Mouse (Mus musculus): ENCODE measurements around the gene Tead3. TPM values are rescaled to one million over a fixed set of nuclear protein-coding genes. Genes with fewer than 3 reads are reported as not detected.
A peak's percentile ranks its signal among the peaks of the same experiment; 100 is the strongest.
"Not testable (repeated sequence)": the region's sequence is repeated elsewhere in the genome, so short reads cannot be mapped to it uniquely, and the experiment has no call there.

Tead3 gene
- polyA plus RNA-seq, 2 experiments, result 0.52 to 2.2 TPM

GRCm38 (mm10) chr17:28360531-28361277, 10.1 kb upstream of the Tead3 start:
- no peak overlapping the region for H3K9ac ChIP-seq (replicated peaks)
- H3K4me1 ChIP-seq (replicated peaks; ENCODE audit: control insufficient read depth in 2 of 2, insufficient read depth in 2 of 2, low read length in 1 of 2), result no peaks in the 10 kb centered on the region
- H3K9me3 ChIP-seq (ENCODE audit: control insufficient read depth, low read length), result no peaks in the 10 kb centered on the region
- no peak for DNase-seq (ENCODE audit: low read depth in 3 of 3, low spot score in 3 of 3)
- 56% methylated on average over 9 of the region's 9 CpGs for WGBS (ENCODE audit: insufficient replicate concordance)
- TF ChIP-seq CTCF (IDR thresholded peaks at IDR 0.05; ENCODE audit: low read depth), result no peak
- H3K36me3 ChIP-seq (replicated peaks; ENCODE audit: control insufficient read depth, insufficient read depth, low read depth), result no peaks in the 10 kb centered on the region
- H3K27me3 ChIP-seq (ENCODE audit: control insufficient read depth, insufficient read depth, low read length), result peaks cover 64% of the 10 kb centered on the region
- no peak overlapping the region for H3K27ac ChIP-seq
- no peak overlapping the region for H3K4me3 ChIP-seq (ENCODE audit: insufficient read depth in 1 of 2, low read depth in 2 of 2, low read length in 2 of 2)
- no peak overlapping the region for H3K4me2 ChIP-seq (ENCODE audit: low read depth)
- ATAC-seq (ENCODE audit: insufficient read depth), result no peak

GRCm38 (mm10) chr17:28358576-28359261, 8.1 kb upstream of the Tead3 start:
- not testable (repeated sequence) for H3K4me2 ChIP-seq (ENCODE audit: low read depth); H3K36me3 ChIP-seq (replicated peaks; ENCODE audit: control insufficient read depth, insufficient read depth, low read depth); H3K9ac ChIP-seq (replicated peaks); ATAC-seq (ENCODE audit: insufficient read depth); H3K9me3 ChIP-seq (ENCODE audit: control insufficient read depth, low read length); H3K27ac ChIP-seq; H3K4me3 ChIP-seq (ENCODE audit: insufficient read depth in 1 of 2, low read depth in 2 of 2, low read length in 2 of 2); DNase-seq (ENCODE audit: low read depth in 3 of 3, low spot score in 3 of 3); H3K4me1 ChIP-seq (replicated peaks; ENCODE audit: control insufficient read depth in 2 of 2, insufficient read depth in 2 of 2, low read length in 1 of 2)
- peaks cover 47% of the 10 kb centered on the region for H3K27me3 ChIP-seq (ENCODE audit: control insufficient read depth, insufficient read depth, low read length)
- 24% methylated on average over 23 of the region's 24 CpGs for WGBS (ENCODE audit: insufficient replicate concordance)

GRCm38 (mm10) chr17:28355871-28356270, 5.3 kb upstream of the Tead3 start:
- Histone ChIP-seq H3K9ac (replicated peaks) (no peak overlapping the region), H3K4me1 (replicated peaks; ENCODE audit: control insufficient read depth in 2 of 2, insufficient read depth in 2 of 2, low read length in 1 of 2) (peaks cover 9 to 13% of the 10 kb centered on the region in 2 experiments), H3K4me3 (ENCODE audit: insufficient read depth in 1 of 2, low read depth in 2 of 2, low read length in 2 of 2) (no peak overlapping the region), H3K27ac (no peak overlapping the region), H3K27me3 (ENCODE audit: control insufficient read depth, insufficient read depth, low read length) (peaks cover 19% of the 10 kb centered on the region), H3K9me3 (ENCODE audit: control insufficient read depth, low read length) (no peaks in the 10 kb centered on the region), H3K4me2 (ENCODE audit: low read depth) (no peak overlapping the region), H3K36me3 (replicated peaks; ENCODE audit: control insufficient read depth, insufficient read depth, low read depth) (no peaks in the 10 kb centered on the region)
- WGBS (ENCODE audit: insufficient replicate concordance), result 83% methylated on average over 12 of the region's 12 CpGs
- no peak for ATAC-seq (ENCODE audit: insufficient read depth)
- TF ChIP-seq EP300 (IDR thresholded peaks at IDR 0.05; ENCODE audit: low read depth), result no peak
- no peak for TF ChIP-seq CTCF (IDR thresholded peaks at IDR 0.05; ENCODE audit: low read depth)
- DNase-seq (ENCODE audit: low read depth in 3 of 3, low spot score in 3 of 3), result no peak

GRCm38 (mm10) chr17:28352018-28352417, 1.4 kb upstream of the Tead3 start:
- Histone ChIP-seq H3K36me3 (replicated peaks; ENCODE audit: control insufficient read depth, insufficient read depth, low read depth) (no peaks in the 10 kb centered on the region), H3K4me3 (ENCODE audit: insufficient read depth in 1 of 2, low read depth in 2 of 2, low read length in 2 of 2) (peak overlapping the region in 1 of 2 experiments; percentile 72; a peak in 1 of 4 replicates), H3K27me3 (ENCODE audit: control insufficient read depth, insufficient read depth, low read length) (peaks cover 17% of the 10 kb centered on the region), H3K4me2 (ENCODE audit: low read depth) (peak overlapping the region; percentile 91), H3K9ac (replicated peaks) (no peak overlapping the region; the same call in 1 of the 2 replicates), H3K9me3 (ENCODE audit: control insufficient read depth, low read length) (no peaks in the 10 kb centered on the region), H3K4me1 (replicated peaks; ENCODE audit: control insufficient read depth in 2 of 2, insufficient read depth in 2 of 2, low read length in 1 of 2) (peaks cover 9 to 13% of the 10 kb centered on the region in 2 experiments), H3K27ac (no peak overlapping the region)
- ATAC-seq (ENCODE audit: insufficient read depth), result peak; percentile 68
- 6% methylated on average over 11 of the region's 11 CpGs for WGBS (ENCODE audit: insufficient replicate concordance)
- TF ChIP-seq CTCF (IDR thresholded peaks at IDR 0.05; ENCODE audit: low read depth) (no peak), EP300 (IDR thresholded peaks at IDR 0.05; ENCODE audit: low read depth) (peak; percentile 58)
- no peak for DNase-seq (ENCODE audit: low read depth in 3 of 3, low spot score in 3 of 3)

- TF ChIP-seq CTCF (IDR thresholded peaks at IDR 0.05; ENCODE audit: low read depth) (no peak), EP300 (IDR thresholded peaks at IDR 0.05; ENCODE audit: low read depth) (no peak)
- peaks cover 17% of the 10 kb centered on the region for H3K27me3 ChIP-seq (ENCODE audit: control insufficient read depth, insufficient read depth, low read length)
These were observed 805 bp upstream of the Tead3 start for GRCm38 (mm10) chr17:28351353-28351890.

More at GRCm38 (mm10) chr17:28351353-28351890, 805 bp upstream of the Tead3 start:
- peak overlapping the region; percentile 91 for H3K4me2 ChIP-seq (ENCODE audit: low read depth)
- ATAC-seq (ENCODE audit: insufficient read depth) (no peak), DNase-seq (ENCODE audit: low read depth in 3 of 3, low spot score in 3 of 3) (no peak)
- peak overlapping the region; percentile 59 for H3K9ac ChIP-seq (replicated peaks)
- WGBS (ENCODE audit: insufficient replicate concordance), result 2% methylated on average over 29 of the region's 29 CpGs
- H3K4me1 ChIP-seq (replicated peaks; ENCODE audit: control insufficient read depth in 2 of 2, insufficient read depth in 2 of 2, low read length in 1 of 2), result peaks cover 9 to 13% of the 10 kb centered on the region in 2 experiments
- H3K27ac ChIP-seq, result no peak overlapping the region
- peak overlapping the region; percentile 71 to 72 for H3K4me3 ChIP-seq (ENCODE audit: insufficient read depth in 1 of 2, low read depth in 2 of 2, low read length in 2 of 2)
- no peaks in the 10 kb centered on the region for H3K9me3 ChIP-seq (ENCODE audit: control insufficient read depth, low read length)
- H3K36me3 ChIP-seq (replicated peaks; ENCODE audit: control insufficient read depth, insufficient read depth, low read depth), result no peaks in the 10 kb centered on the region

Data from liver, embryonic 14.5 days (tissue).